Mouse (Mus musculus) MEL (cell line): ENCODE data around the gene 1700025G04Rik. TPM values are rescaled to one million over a fixed set of nuclear protein-coding genes. Genes with fewer than 3 reads are reported as not detected.

Experiments
- DNase-seq: peaks from one replicate; pipeline ENCODE4 v3.0.0; 2011; ENCODE audit warnings: low read depth, low spot score
- H3K27ac ChIP-seq: 2 replicates; pipeline ENCODE4 v1.5.1; 2012; ENCODE audit warnings: low read depth, mild to moderate bottlenecking, control low read depth, low read length, moderate library complexity; ENCODE audit not compliant: control insufficient read depth
- H3K27me3 ChIP-seq, 2 experiments: fragments of 150-350 bp in 1 of 2; sonication (generic) in 1 of 2; 2 replicates each; pipeline ENCODE4 v1.6.1; 2012; ENCODE audit warnings: low read length in 2 of 2, mild to moderate bottlenecking in 2 of 2, improper control_type of control experiment in 1 of 2, moderate library complexity in 1 of 2; ENCODE audit not compliant: insufficient read depth in 2 of 2, control insufficient read depth in 1 of 2
- H3K36me3 ChIP-seq, 2 experiments: 2 replicates each; pipeline ENCODE4 v1.6.1; 2012 to 2014; ENCODE audit warnings: low read length in 2 of 2, improper control_type of control experiment in 1 of 2, inconsistent platforms in 1 of 2, mild to moderate bottlenecking in 1 of 2; ENCODE audit not compliant: insufficient read depth in 2 of 2, control insufficient read depth in 1 of 2
- H3K4me1 ChIP-seq, 2 experiments: fragments of 150-350 bp in 1 of 2; sonication (generic) in 1 of 2; 2 replicates each; pipeline ENCODE4 v1.6.1; 2012; ENCODE audit warnings: low read length in 2 of 2, improper control_type of control experiment in 1 of 2, mild to moderate bottlenecking in 1 of 2; ENCODE audit not compliant: insufficient read depth in 2 of 2, control insufficient read depth in 1 of 2
- H3K4me3 ChIP-seq, 2 experiments: fragments of 150-350 bp in 1 of 2; sonication (generic) in 1 of 2; 2 replicates each; pipeline ENCODE4 v1.5.1; 2012; ENCODE audit warnings: low read depth in 2 of 2, low read length in 2 of 2, mild to moderate bottlenecking in 2 of 2, moderate library complexity in 2 of 2, control low read depth in 1 of 2, improper control_type of control experiment in 1 of 2; ENCODE audit not compliant: control insufficient read depth in 1 of 2, insufficient read depth in 1 of 2
- H3K79me2 ChIP-seq: 2 replicates; pipeline ENCODE4 v1.6.1; 2012; ENCODE audit warnings: mild to moderate bottlenecking, low read length, moderate library complexity; ENCODE audit not compliant: control insufficient read depth, poor library complexity, insufficient read depth
- H3K9ac ChIP-seq: 2 replicates; pipeline ENCODE4 v1.6.1; 2012; ENCODE audit warnings: low read depth, mild to moderate bottlenecking, control low read depth, low read length, moderate library complexity; ENCODE audit not compliant: control insufficient read depth, poor library complexity, severe bottlenecking
- H3K9me3 ChIP-seq: fragments of 150-350 bp; sonication (generic); replicated peaks from 2 replicates; pipeline ENCODE4 v1.6.1; 2012; ENCODE audit warnings: mild to moderate bottlenecking, low read length, improper control_type of control experiment, moderate library complexity; ENCODE audit not compliant: insufficient read depth
- BHLHE40 ChIP-seq: IDR thresholded peaks from 2 replicates; pipeline ENCODE4 v1.6.1; 2012; ENCODE audit warnings: low read depth, mild to moderate bottlenecking, inconsistent platforms, low read length, improper control_type of control experiment, borderline replicate concordance
- E2F4 ChIP-seq: IDR thresholded peaks from 2 replicates; pipeline ENCODE4 v1.6.1; 2011; ENCODE audit warnings: low read depth, low read length, improper control_type of control experiment, borderline replicate concordance
- ELF1 ChIP-seq: IDR thresholded peaks from 2 replicates; pipeline ENCODE4 v1.6.1; 2014; ENCODE audit warnings: low read depth, mild to moderate bottlenecking, inconsistent platforms, low read length, improper control_type of control experiment, moderate library complexity
- EP300 ChIP-seq, 2 experiments: IDR thresholded peaks; 2 replicates each; pipeline ENCODE4 v1.6.1; 2011; ENCODE audit warnings: improper control_type of control experiment in 2 of 2, low read length in 2 of 2, low read depth in 1 of 2, mild to moderate bottlenecking in 1 of 2
- HCFC1 ChIP-seq: IDR thresholded peaks from 2 replicates; pipeline ENCODE4 v1.6.1; 2012; ENCODE audit warnings: low read depth, mild to moderate bottlenecking, inconsistent platforms, low read length, improper control_type of control experiment, moderate library complexity
- KAT2A ChIP-seq: conservative IDR thresholded peaks from 2 replicates; pipeline ENCODE4 v1.6.1; 2012; ENCODE audit warnings: low read depth, low read length, improper control_type of control experiment, inconsistent platforms
- MAZ ChIP-seq: IDR thresholded peaks from 2 replicates; pipeline ENCODE4 v1.6.1; 2012; ENCODE audit warnings: low read depth, mild to moderate bottlenecking, inconsistent platforms, low read length, improper control_type of control experiment
- MEF2A ChIP-seq: IDR thresholded peaks from 2 replicates; pipeline ENCODE4 v1.6.1; 2014; ENCODE audit warnings: low read depth, mild to moderate bottlenecking, inconsistent platforms, low read length, improper control_type of control experiment; ENCODE audit not compliant: poor library complexity, insufficient replicate concordance, severe bottlenecking; ENCODE audit errors: extremely low read depth
- MXI1 ChIP-seq: IDR thresholded peaks from 2 replicates; pipeline ENCODE4 v1.6.1; 2011; ENCODE audit warnings: mild to moderate bottlenecking, low read depth, low read length, improper control_type of control experiment
- MYC ChIP-seq: IDR thresholded peaks from 2 replicates; pipeline ENCODE4 v1.6.1; 2011; ENCODE audit warnings: low read depth, mild to moderate bottlenecking, low read length, improper control_type of control experiment, moderate library complexity
- NELFE ChIP-seq: IDR thresholded peaks from 2 replicates; pipeline ENCODE4 v1.6.1; 2011; ENCODE audit warnings: low read depth, low read length, improper control_type of control experiment
- POLR2A ChIP-seq, 2 experiments: IDR thresholded peaks; 2 replicates each; pipeline ENCODE4 v1.6.1; 2011 to 2012; ENCODE audit warnings: low read length in 2 of 2, mild to moderate bottlenecking in 2 of 2, control low read depth in 1 of 2, improper control_type of control experiment in 1 of 2, low read depth in 1 of 2, moderate library complexity in 1 of 2; ENCODE audit not compliant: control insufficient read depth in 1 of 2, insufficient read depth in 1 of 2, poor library complexity in 1 of 2
- RCOR1 ChIP-seq: IDR thresholded peaks from 2 replicates; pipeline ENCODE4 v1.6.1; 2012; ENCODE audit warnings: low read depth, mild to moderate bottlenecking, inconsistent platforms, low read length, improper control_type of control experiment
- SIN3A ChIP-seq: IDR thresholded peaks from 2 replicates; pipeline ENCODE4 v1.6.1; 2012; ENCODE audit warnings: low read length, improper control_type of control experiment, inconsistent platforms
- TAL1 ChIP-seq: IDR thresholded peaks from 2 replicates; pipeline ENCODE4 v1.6.1; 2012; ENCODE audit warnings: mild to moderate bottlenecking, inconsistent platforms, low read length, moderate library complexity, mixed read lengths
- TCF12 ChIP-seq: IDR thresholded peaks from 2 replicates; pipeline ENCODE4 v1.6.1; 2014; ENCODE audit warnings: low read depth, mild to moderate bottlenecking, inconsistent platforms, low read length, improper control_type of control experiment, moderate library complexity
- UBTF ChIP-seq: IDR thresholded peaks from 2 replicates; pipeline ENCODE4 v1.6.1; 2012; ENCODE audit warnings: low read depth, mild to moderate bottlenecking, inconsistent platforms, low read length, improper control_type of control experiment, moderate library complexity, borderline replicate concordance; ENCODE audit not compliant: insufficient read depth
- USF1 ChIP-seq: IDR thresholded peaks from 2 replicates; pipeline ENCODE4 v1.6.1; 2014; ENCODE audit warnings: low read depth, mild to moderate bottlenecking, inconsistent platforms, low read length, improper control_type of control experiment, moderate library complexity
- USF2 ChIP-seq, 2 experiments: IDR thresholded peaks; 2 replicates each; pipeline ENCODE4 v1.6.1; 2011 to 2012; ENCODE audit warnings: improper control_type of control experiment in 2 of 2, low read length in 2 of 2, borderline replicate concordance in 1 of 2, inconsistent platforms in 1 of 2, low read depth in 1 of 2, mild to moderate bottlenecking in 1 of 2; ENCODE audit not compliant: insufficient read depth in 1 of 2
- ZC3H11A ChIP-seq: IDR thresholded peaks from 2 replicates; pipeline ENCODE4 v1.6.1; 2012; ENCODE audit warnings: low read depth, mild to moderate bottlenecking, inconsistent platforms, low read length, improper control_type of control experiment
- ZKSCAN1 ChIP-seq: IDR thresholded peaks from 2 replicates; pipeline ENCODE4 v1.6.1; 2012; ENCODE audit warnings: low read depth, mild to moderate bottlenecking, inconsistent platforms, low read length, improper control_type of control experiment, moderate library complexity
- ZNF384 ChIP-seq: IDR thresholded peaks from 2 replicates; pipeline ENCODE4 v1.6.1; 2012; ENCODE audit warnings: low read depth, mild to moderate bottlenecking, inconsistent platforms, low read length, improper control_type of control experiment
- polyA plus RNA-seq, 2 experiments: library from polyadenylated mRNA; stranded (reverse) in 1 of 2; unstranded in 1 of 2; fragments of >175 nt in 1 of 2; fragments of >200 nt in 1 of 2; gene quantifications; 2 replicates each; pipeline versions ENCODE4 v1.2.1 to v1.2.4; 2012; ENCODE audit warnings: low replicate concordance in 2 of 2, low read depth in 1 of 2; ENCODE audit not compliant: insufficient read length in 2 of 2, insufficient read depth in 1 of 2, missing spikeins in 1 of 2
- total RNA-seq: library from RNA; depleted of rRNA; stranded (reverse); fragments of 300-350 nt; gene quantifications from 2 replicates; pipeline ENCODE4 v1.2.3, GENCODE M21; 2012

Gene 1700025G04Rik
- total and polyA plus RNA-seq, 3 experiments = 0.04 to 0.91 TPM; not detected in 1

GRCm38 (mm10) chr1:151973110-151973700 is 116.7 kb downstream of the 1700025G04Rik start (continued):
- TF ChIP-seq NELFE (no peak), MXI1 (no peak), ZKSCAN1 (no peak), HCFC1 (no peak), E2F4 (no peak)

GRCm38 (mm10) chr1:151971581-151971980 is 118.3 kb downstream of the 1700025G04Rik start:
- no peak for DNase-seq
- no peak overlapping the region for H3K4me3 ChIP-seq
- no peaks in the 10 kb centered on the region for H3K9me3 ChIP-seq
- H3K27ac ChIP-seq = no peak overlapping the region
- TF ChIP-seq MXI1 (no peak), SIN3A (no peak), MAZ (no peak), MEF2A (no peak), MYC (no peak), ZC3H11A (no peak), EP300 (IDR thresholded peaks at IDR 0.05; ENCODE audit: low read depth in 1 of 2, low read length in 2 of 2) (no peak), RCOR1 (no peak), USF1 (no peak), POLR2A (IDR thresholded peaks at IDR 0.05; ENCODE audit: control insufficient read depth in 1 of 2, insufficient read depth in 1 of 2, low read depth in 1 of 2, low read length in 2 of 2, poor library complexity in 1 of 2) (no peak), UBTF (no peak), TCF12 (no peak), USF2 (IDR thresholded peaks at IDR 0.05; ENCODE audit: borderline replicate concordance in 1 of 2, insufficient read depth in 1 of 2, low read depth in 1 of 2, low read length in 2 of 2) (no peak), TAL1 (no peak), KAT2A (no peak), BHLHE40 (no peak), ELF1 (no peak), ZNF384 (no peak)
- no peaks in the 10 kb centered on the region for H3K79me2 ChIP-seq
- H3K36me3 ChIP-seq = no peaks in the 10 kb centered on the region
- no peak overlapping the region for H3K9ac ChIP-seq
- H3K4me1 ChIP-seq = no peaks in the 10 kb centered on the region
- no peaks in the 10 kb centered on the region; a peak in 2 of 4 replicates for H3K27me3 ChIP-seq
